Mouse (Mus musculus) stomach, embryonic 14.5 days (tissue): ENCODE data around the gene Ppp1r14a. TPM values are rescaled to one million over a fixed set of nuclear protein-coding genes. Genes with fewer than 3 reads are reported as not detected.

Experiments
- ATAC-seq: fragments of 200-750 bp; cut with Nextera tagmentation; 2 replicates; pipeline ENCODE4 v1.8.0; 2017; ENCODE audit warnings: low read depth, moderate TSS enrichment; ENCODE audit not compliant: insufficient number of reproducible peaks, insufficient read depth, low FRiP score
- H3K27ac ChIP-seq: fragments of 300-500 bp; sonication (generic); 2 replicates; pipeline ENCODE4 v1.5.1; 2014; ENCODE audit warnings: mild to moderate bottlenecking, low read length, moderate library complexity, mixed read lengths
- H3K27me3 ChIP-seq: fragments of 300-500 bp; sonication (generic); 2 replicates; pipeline ENCODE4 v1.6.1; 2014; ENCODE audit warnings: low read length, control low read depth, mixed read lengths; ENCODE audit not compliant: control insufficient read depth, insufficient read depth
- H3K36me3 ChIP-seq: fragments of 300-500 bp; sonication (generic); 2 replicates; pipeline ENCODE4 v1.6.1; 2014; ENCODE audit warnings: mild to moderate bottlenecking, control low read depth, low read length, moderate library complexity, mixed read lengths; ENCODE audit not compliant: control insufficient read depth, insufficient read depth
- H3K4me1 ChIP-seq: fragments of 300-500 bp; sonication (generic); 2 replicates; pipeline ENCODE4 v1.6.1; 2014; ENCODE audit warnings: low read length, control low read depth, mixed read lengths; ENCODE audit not compliant: control insufficient read depth, insufficient read depth
- H3K4me2 ChIP-seq: fragments of 300-500 bp; sonication (generic); replicated peaks from 2 replicates; pipeline ENCODE4 v1.6.1; 2014; ENCODE audit warnings: low read depth, low read length, control low read depth
- H3K4me3 ChIP-seq: fragments of 300-500 bp; sonication (generic); 2 replicates; pipeline ENCODE4 v1.5.1; 2014; ENCODE audit warnings: low read depth, low read length, control low read depth
- H3K9ac ChIP-seq: fragments of 300-500 bp; sonication (generic); replicated peaks from 2 replicates; pipeline ENCODE4 v1.6.1; 2014; ENCODE audit warnings: low read depth, mild to moderate bottlenecking, control low read depth, low read length, moderate library complexity, mixed read lengths
- H3K9me3 ChIP-seq: fragments of 300-500 bp; sonication (generic); 2 replicates; pipeline ENCODE4 v1.6.1; 2016; ENCODE audit warnings: low read depth, low read length, control low read depth; ENCODE audit not compliant: control insufficient read depth
- WGBS: fragments of 180-500 bp; shearing (Covaris S2); extraction: QIAGEN DNeasy Blood & Tissue Kit; methylation state at CpG from one replicate; pipeline ENCODE4 v1.1.7; 2014; 5-methylcytosine and 5-hydroxymethylcytosine counted together
- polyA plus RNA-seq: library from polyadenylated mRNA; unstranded; fragments of >200 nt; fragmentation: Nextera tagmentation; extraction: Ambion mirVana; gene quantifications from 2 replicates; pipeline ENCODE4 v1.2.1, GENCODE M21; 2014

Ppp1r14a gene
- polyA plus RNA-seq, 1 experiment from 2014 or later: 47.4 TPM

- H3K9me3 ChIP-seq: no peaks in the 10 kb centered on the region
- H3K4me3 ChIP-seq: peak overlapping the region; percentile 54
- peak overlapping the region; percentile 94 for H3K4me2 ChIP-seq
- WGBS: 8% methylated on average over 5 of the region's 5 CpGs
- H3K27ac ChIP-seq: no peak overlapping the region
- no peaks in the 10 kb centered on the region; the same call in 1 of the 2 replicates for H3K36me3 ChIP-seq
- ATAC-seq: no peak
- H3K4me1 ChIP-seq: peaks cover 20% of the 10 kb centered on the region; the same call in 1 of the 2 replicates
- H3K27me3 ChIP-seq: 0 out of 2 replicates have a peak, but pooled peaks cover 3% of the 10 kb centered on the region
- no peak overlapping the region for H3K9ac ChIP-seq
These were observed 20.6 kb downstream of the Ppp1r14a start for GRCm38 (mm10) chr7:29309749-29310148.

- H3K4me1 ChIP-seq: peaks cover 27% of the 10 kb centered on the region
- WGBS: 26% methylated on average over 9 of the region's 9 CpGs
These were observed 23.9 kb downstream of the Ppp1r14a start for GRCm38 (mm10) chr7:29313051-29313450.

GRCm38 (mm10) chr7:29313572-29314261 lies 24.6 kb downstream of the Ppp1r14a start:
- ATAC-seq: no peak
- Histone ChIP-seq H3K27ac (no peak overlapping the region), H3K4me3 (no peak overlapping the region), H3K27me3 (0 out of 2 replicates have a peak, but pooled peaks cover 3% of the 10 kb centered on the region), H3K36me3 (no peaks in the 10 kb centered on the region; the same call in 1 of the 2 replicates), H3K9ac (no peak overlapping the region), H3K4me2 (no peak overlapping the region), H3K4me1 (peaks cover 33% of the 10 kb centered on the region), H3K9me3 (no peaks in the 10 kb centered on the region)
- WGBS: 54% methylated on average over 9 of the region's 9 CpGs

More at GRCm38 (mm10) chr7:29313051-29313450, 23.9 kb downstream of the Ppp1r14a start:
- Histone ChIP-seq H3K27me3 (0 out of 2 replicates have a peak, but pooled peaks cover 3% of the 10 kb centered on the region), H3K27ac (no peak overlapping the region), H3K9ac (no peak overlapping the region), H3K4me3 (no peak overlapping the region), H3K36me3 (no peaks in the 10 kb centered on the region; the same call in 1 of the 2 replicates), H3K4me2 (no peak overlapping the region), H3K9me3 (no peaks in the 10 kb centered on the region)
- no peak for ATAC-seq

- 78% methylated on average over 13 of the region's 13 CpGs for WGBS
- Histone ChIP-seq H3K27me3 (no peaks in the 10 kb centered on the region), H3K4me3 (no peak overlapping the region), H3K4me2 (no peak overlapping the region), H3K9ac (no peak overlapping the region), H3K9me3 (no peaks in the 10 kb centered on the region), H3K36me3 (no peaks in the 10 kb centered on the region; the same call in 1 of the 2 replicates), H3K4me1 (peaks cover 42% of the 10 kb centered on the region), H3K27ac (no peak overlapping the region)
- ATAC-seq: no peak
These were observed 25.9 kb downstream of the Ppp1r14a start for GRCm38 (mm10) chr7:29314844-29315628.

GRCm38 (mm10) chr7:29316137-29316734 lies 27.1 kb downstream of the Ppp1r14a start:
- 0 out of 2 replicates have a peak, but pooled peaks have one; percentile 3 for ATAC-seq
- no peak overlapping the region for H3K9ac ChIP-seq
- 53% methylated on average over 17 of the region's 17 CpGs for WGBS

GRCm38 (mm10) chr7:29316976-29317375 lies 27.9 kb downstream of the Ppp1r14a start:
- Histone ChIP-seq H3K4me2 (peak overlapping the region; percentile 42), H3K27ac (peak overlapping the region; percentile 88), H3K9ac (0 out of 2 replicates have a peak overlapping the region, but pooled peaks have one; percentile 6), H3K4me3 (no peak overlapping the region), H3K27me3 (no peaks in the 10 kb centered on the region), H3K36me3 (no peaks in the 10 kb centered on the region; the same call in 1 of the 2 replicates), H3K4me1 (peaks cover 53% of the 10 kb centered on the region), H3K9me3 (no peaks in the 10 kb centered on the region)
- 4% methylated on average over 10 of the region's 10 CpGs for WGBS
- peak; percentile 54 for ATAC-seq

More at GRCm38 (mm10) chr7:29316137-29316734, 27.1 kb downstream of the Ppp1r14a start:
- Histone ChIP-seq H3K4me1 (peaks cover 49% of the 10 kb centered on the region), H3K4me2 (no peak overlapping the region), H3K27ac (peak overlapping the region; percentile 35; the same call in 1 of the 2 replicates), H3K27me3 (no peaks in the 10 kb centered on the region), H3K36me3 (no peaks in the 10 kb centered on the region; the same call in 1 of the 2 replicates), H3K9me3 (no peaks in the 10 kb centered on the region), H3K4me3 (no peak overlapping the region)

GRCm38 (mm10) chr7:29317558-29317957 lies 28.4 kb downstream of the Ppp1r14a start:
- Histone ChIP-seq H3K36me3 (no peaks in the 10 kb centered on the region; the same call in 1 of the 2 replicates), H3K9ac (0 out of 2 replicates have a peak overlapping the region, but pooled peaks have one; percentile 6), H3K27ac (peak overlapping the region; percentile 88), H3K9me3 (no peaks in the 10 kb centered on the region), H3K4me2 (peak overlapping the region; percentile 42), H3K4me1 (peaks cover 53% of the 10 kb centered on the region), H3K27me3 (no peaks in the 10 kb centered on the region), H3K4me3 (no peak overlapping the region)
- peak; percentile 50; the same call in 1 of the 2 replicates for ATAC-seq
- whole genome bisulfite sequencing: 2% methylated on average over 2 of the region's 2 CpGs
